Mouse (Mus musculus): ENCODE measurements around the gene Gm20916.
"Not testable (repeated sequence)": the region's sequence is repeated elsewhere in the genome, so short reads cannot be mapped to it uniquely, and the experiment has no call there.

Gm20916 gene

GRCm38 (mm10) chrY:79319265-79319664 is at the start of gene Gm20916:
TSS of gene Gm20916 (plus strand) at chrY:79319565.
- DNase-seq (ENCODE audit: low spot score): not testable (repeated sequence)

All from c-Kit-positive CD71-positive TER-119-positive erythroid progenitor cells, embryonic 14.5 days (primary cell).